Mouse (Mus musculus) erythroblast, embryonic 14.5 days (primary cell): ENCODE results near the gene Ptcd2.

Source experiments
- GATA1 ChIP-seq: IDR thresholded peaks from 2 replicates; pipeline ENCODE4 v1.6.1; 2012; ENCODE audit warnings: low read length, inconsistent platforms, mixed read lengths
- TAL1 ChIP-seq: IDR thresholded peaks from 3 replicates; pipeline ENCODE4 v1.6.1; 2012; ENCODE audit warnings: low read length, inconsistent platforms, mixed read lengths

DNA sequence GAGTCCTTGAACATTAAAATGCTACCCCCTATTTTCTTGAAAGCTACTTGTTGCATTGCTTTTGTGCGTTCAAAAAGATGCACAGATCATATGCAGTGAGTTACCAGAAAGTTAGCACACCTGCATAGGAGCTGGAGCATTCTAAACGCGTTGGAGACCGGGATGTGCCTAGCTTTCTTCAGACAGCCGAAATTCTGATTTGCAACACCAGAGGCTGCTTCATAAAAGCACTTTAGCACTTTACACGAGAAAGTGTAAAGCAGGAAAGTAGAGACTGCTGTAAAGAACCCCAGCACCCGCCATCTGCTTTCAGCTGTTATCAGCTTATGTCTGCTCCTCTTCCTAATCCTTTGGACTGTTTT, 9.0 kb upstream of the Ptcd2 start:
- TF ChIP-seq GATA1 (no peak), TAL1 (no peak)
